Mouse (Mus musculus): ENCODE results near the gene Mest. TPM values are rescaled to one million over a fixed set of nuclear protein-coding genes. Genes with fewer than 3 reads are reported as not detected.
A peak's percentile ranks its signal among the peaks of the same experiment; 100 is the strongest.

Mest gene
- polyA plus RNA-seq, 1 experiment from 2014 or later: 190 TPM

GRCm38 (mm10) chr6:30681935-30682900 lies 41.1 kb upstream of the Mest start:
- Histone ChIP-seq H3K4me1 (ENCODE audit: control insufficient read depth, low read depth, low read length) (peaks cover 6% of the 10 kb centered on the region), H3K9ac (ENCODE audit: low read depth, low read length) (no peak overlapping the region), H3K4me2 (ENCODE audit: low read depth, low read length) (0 out of 2 replicates have a peak overlapping the region, but pooled peaks have one; percentile 6), H3K4me3 (ENCODE audit: low read depth, low read length) (no peak overlapping the region), H3K27me3 (ENCODE audit: control insufficient read depth, insufficient read depth, low read depth, low read length) (no peaks in the 10 kb centered on the region), H3K9me3 (replicated peaks; ENCODE audit: control insufficient read depth, low read length) (no peaks in the 10 kb centered on the region), H3K27ac (ENCODE audit: low read length) (0 out of 2 replicates have a peak overlapping the region, but pooled peaks have one; percentile 24), H3K36me3 (ENCODE audit: control insufficient read depth, insufficient read depth) (no peaks in the 10 kb centered on the region)
- no peak for ATAC-seq (ENCODE audit: low read depth)
- WGBS (ENCODE audit: insufficient replicate concordance): 49% methylated on average over 13 of the region's 13 CpGs

GRCm38 (mm10) chr6:30684570-30684969 lies 38.8 kb upstream of the Mest start:
- Histone ChIP-seq H3K36me3 (ENCODE audit: control insufficient read depth, insufficient read depth) (no peaks in the 10 kb centered on the region), H3K27ac (ENCODE audit: low read length) (no peak overlapping the region), H3K4me3 (ENCODE audit: low read depth, low read length) (no peak overlapping the region), H3K4me1 (ENCODE audit: control insufficient read depth, low read depth, low read length) (peaks cover 6% of the 10 kb centered on the region), H3K27me3 (ENCODE audit: control insufficient read depth, insufficient read depth, low read depth, low read length) (no peaks in the 10 kb centered on the region), H3K4me2 (ENCODE audit: low read depth, low read length) (no peak overlapping the region), H3K9ac (ENCODE audit: low read depth, low read length) (no peak overlapping the region), H3K9me3 (replicated peaks; ENCODE audit: control insufficient read depth, low read length) (no peaks in the 10 kb centered on the region)
- ATAC-seq (ENCODE audit: low read depth): no peak
- 71% methylated on average over 1 of the region's 1 CpGs for WGBS (ENCODE audit: insufficient replicate concordance)

GRCm38 (mm10) chr6:30687198-30687597 lies 36.1 kb upstream of the Mest start:
- H3K4me3 ChIP-seq (ENCODE audit: low read depth, low read length): no peak overlapping the region
- no peak overlapping the region for H3K4me2 ChIP-seq (ENCODE audit: low read depth, low read length)
- no peaks in the 10 kb centered on the region for H3K9me3 ChIP-seq (replicated peaks; ENCODE audit: control insufficient read depth, low read length)
- 80% methylated on average over 7 of the region's 7 CpGs for WGBS (ENCODE audit: insufficient replicate concordance)
- no peak overlapping the region for H3K9ac ChIP-seq (ENCODE audit: low read depth, low read length)
- no peaks in the 10 kb centered on the region for H3K27me3 ChIP-seq (ENCODE audit: control insufficient read depth, insufficient read depth, low read depth, low read length)
- no peaks in the 10 kb centered on the region for H3K36me3 ChIP-seq (ENCODE audit: control insufficient read depth, insufficient read depth)
- no peak overlapping the region for H3K27ac ChIP-seq (ENCODE audit: low read length)
- no peak for ATAC-seq (ENCODE audit: low read depth)
- H3K4me1 ChIP-seq (ENCODE audit: control insufficient read depth, low read depth, low read length): peaks cover 6% of the 10 kb centered on the region

- peak overlapping the region; percentile 64 for H3K4me2 ChIP-seq (ENCODE audit: low read depth, low read length)
- no peak for ATAC-seq (ENCODE audit: low read depth)
- H3K9ac ChIP-seq (ENCODE audit: low read depth, low read length): peak overlapping the region; percentile 67
- peak overlapping the region; percentile 80 for H3K4me3 ChIP-seq (ENCODE audit: low read depth, low read length)
- H3K27ac ChIP-seq (ENCODE audit: low read length): peak overlapping the region; percentile 67
- no peaks in the 10 kb centered on the region for H3K9me3 ChIP-seq (replicated peaks; ENCODE audit: control insufficient read depth, low read length)
- 51% methylated on average over 5 of the region's 5 CpGs for WGBS (ENCODE audit: insufficient replicate concordance)
- no peaks in the 10 kb centered on the region for H3K36me3 ChIP-seq (ENCODE audit: control insufficient read depth, insufficient read depth)
- peaks cover 5% of the 10 kb centered on the region for H3K4me1 ChIP-seq (ENCODE audit: control insufficient read depth, low read depth, low read length)
- H3K27me3 ChIP-seq (ENCODE audit: control insufficient read depth, insufficient read depth, low read depth, low read length): no peaks in the 10 kb centered on the region
Observed at GRCm38 (mm10) chr6:30692826-30693225, 30.5 kb upstream of the Mest start.

GRCm38 (mm10) chr6:30693350-30693991 lies 29.9 kb upstream of the Mest start, which contains the start of gene Cep41:
TSS of gene Cep41 (minus strand) at chr6:30693749.
- peak within 1 kb of the TSS; percentile 80 for H3K4me3 ChIP-seq (ENCODE audit: low read depth, low read length)
- no peaks in the 10 kb centered on the region for H3K27me3 ChIP-seq (ENCODE audit: control insufficient read depth, insufficient read depth, low read depth, low read length)
- peak within 1 kb of the TSS; percentile 64 for H3K4me2 ChIP-seq (ENCODE audit: low read depth, low read length)
- H3K9me3 ChIP-seq (replicated peaks; ENCODE audit: control insufficient read depth, low read length): no peaks in the 10 kb centered on the region
- no peaks in the 10 kb centered on the region for H3K36me3 ChIP-seq (ENCODE audit: control insufficient read depth, insufficient read depth)
- peak; percentile 98 for ATAC-seq (ENCODE audit: low read depth)
- WGBS (ENCODE audit: insufficient replicate concordance): under 1% methylated on average over 45 of the region's 52 CpGs
- peak within 1 kb of the TSS; percentile 67 for H3K27ac ChIP-seq (ENCODE audit: low read length)
- peak within 1 kb of the TSS; percentile 67 for H3K9ac ChIP-seq (ENCODE audit: low read depth, low read length)
- H3K4me1 ChIP-seq (ENCODE audit: control insufficient read depth, low read depth, low read length): peaks cover 5% of the 10 kb centered on the region

- no peaks in the 10 kb centered on the region for H3K27me3 ChIP-seq (ENCODE audit: control insufficient read depth, insufficient read depth, low read depth, low read length)
- H3K36me3 ChIP-seq (ENCODE audit: control insufficient read depth, insufficient read depth): no peaks in the 10 kb centered on the region
- WGBS (ENCODE audit: insufficient replicate concordance): 45% methylated on average over 6 of the region's 6 CpGs
- H3K4me3 ChIP-seq (ENCODE audit: low read depth, low read length): peak overlapping the region; percentile 80
- peaks cover 5% of the 10 kb centered on the region for H3K4me1 ChIP-seq (ENCODE audit: control insufficient read depth, low read depth, low read length)
- peak overlapping the region; percentile 64 for H3K4me2 ChIP-seq (ENCODE audit: low read depth, low read length)
- H3K9ac ChIP-seq (ENCODE audit: low read depth, low read length): peak overlapping the region; percentile 67; the same call in 1 of the 2 replicates
- H3K27ac ChIP-seq (ENCODE audit: low read length): no peak overlapping the region
- ATAC-seq (ENCODE audit: low read depth): no peak
- no peaks in the 10 kb centered on the region for H3K9me3 ChIP-seq (replicated peaks; ENCODE audit: control insufficient read depth, low read length)
Observed at GRCm38 (mm10) chr6:30694209-30694608, 29.1 kb upstream of the Mest start.

- Histone ChIP-seq H3K4me2 (ENCODE audit: low read depth, low read length) (no peak overlapping the region), H3K27ac (ENCODE audit: low read length) (no peak overlapping the region), H3K27me3 (ENCODE audit: control insufficient read depth, insufficient read depth, low read depth, low read length) (no peaks in the 10 kb centered on the region), H3K36me3 (ENCODE audit: control insufficient read depth, insufficient read depth) (no peaks in the 10 kb centered on the region), H3K9ac (ENCODE audit: low read depth, low read length) (no peak overlapping the region), H3K4me1 (ENCODE audit: control insufficient read depth, low read depth, low read length) (peaks cover 5% of the 10 kb centered on the region), H3K9me3 (replicated peaks; ENCODE audit: control insufficient read depth, low read length) (no peaks in the 10 kb centered on the region), H3K4me3 (ENCODE audit: low read depth, low read length) (no peak overlapping the region)
- no peak for ATAC-seq (ENCODE audit: low read depth)
- 81% methylated on average over 8 of the region's 8 CpGs for WGBS (ENCODE audit: insufficient replicate concordance)
Observed at GRCm38 (mm10) chr6:30695124-30695523, 28.2 kb upstream of the Mest start.

- no peaks in the 10 kb centered on the region for H3K27me3 ChIP-seq (ENCODE audit: control insufficient read depth, insufficient read depth, low read depth, low read length)
- H3K4me2 ChIP-seq (ENCODE audit: low read depth, low read length): no peak overlapping the region
- H3K36me3 ChIP-seq (ENCODE audit: control insufficient read depth, insufficient read depth): no peaks in the 10 kb centered on the region
- H3K4me1 ChIP-seq (ENCODE audit: control insufficient read depth, low read depth, low read length): peaks cover 5% of the 10 kb centered on the region
- H3K4me3 ChIP-seq (ENCODE audit: low read depth, low read length): no peak overlapping the region
- no peak for ATAC-seq (ENCODE audit: low read depth)
- 62% methylated on average over 5 of the region's 5 CpGs for WGBS (ENCODE audit: insufficient replicate concordance)
- H3K9ac ChIP-seq (ENCODE audit: low read depth, low read length): no peak overlapping the region
- H3K27ac ChIP-seq (ENCODE audit: low read length): no peak overlapping the region
- no peaks in the 10 kb centered on the region for H3K9me3 ChIP-seq (replicated peaks; ENCODE audit: control insufficient read depth, low read length)
Observed at GRCm38 (mm10) chr6:30697464-30697863, 25.9 kb upstream of the Mest start.

GRCm38 (mm10) chr6:30698036-30698435 lies 25.3 kb upstream of the Mest start:
- no peak for ATAC-seq (ENCODE audit: low read depth)
- no peak overlapping the region for H3K27ac ChIP-seq (ENCODE audit: low read length)
- WGBS (ENCODE audit: insufficient replicate concordance): 70% methylated on average over 4 of the region's 4 CpGs

More at GRCm38 (mm10) chr6:30698036-30698435, 25.3 kb upstream of the Mest start:
- Histone ChIP-seq H3K4me2 (ENCODE audit: low read depth, low read length) (no peak overlapping the region), H3K27me3 (ENCODE audit: control insufficient read depth, insufficient read depth, low read depth, low read length) (no peaks in the 10 kb centered on the region), H3K4me1 (ENCODE audit: control insufficient read depth, low read depth, low read length) (peaks cover under 1% of the 10 kb centered on the region; the same call in 1 of the 2 replicates), H3K36me3 (ENCODE audit: control insufficient read depth, insufficient read depth) (no peaks in the 10 kb centered on the region), H3K4me3 (ENCODE audit: low read depth, low read length) (no peak overlapping the region), H3K9ac (ENCODE audit: low read depth, low read length) (no peak overlapping the region), H3K9me3 (replicated peaks; ENCODE audit: control insufficient read depth, low read length) (no peaks in the 10 kb centered on the region)
